Mouse (Mus musculus): ENCODE measurements around the gene Lrrc36. TPM values are rescaled to one million over a fixed set of nuclear protein-coding genes. Genes with fewer than 3 reads are reported as not detected.

The Lrrc36 gene
- not detected for polyA plus RNA-seq (2017; shearing (Covaris generic))

GRCm38 (mm10) chr8:105413391-105413790 lies at the start of gene Lrrc36, which contains the start of gene Kctd19:
TSS of gene Lrrc36 (plus strand) at chr8:105413571.
TSS of gene Kctd19 (minus strand) at chr8:105413502.

GRCm38 (mm10) chr8:105373032-105373431 lies 40.3 kb upstream of the Lrrc36 start, which contains the start of gene Plekhg4:
TSS of gene Plekhg4 (plus strand) at chr8:105373274.

GRCm38 (mm10) chr8:105471314-105472015 lies 58.1 kb downstream of the Lrrc36 start, which contains the start of gene Tppp3:
TSS of gene Tppp3 (minus strand) at chr8:105471526.

GRCm38 (mm10) chr8:105496439-105497180 lies 83.2 kb downstream of the Lrrc36 start, which contains the start of gene Zdhhc1:
TSS of gene Zdhhc1 (minus strand) at chr8:105496902.

Other genes starting within 250 kb of the Lrrc36 start
- gene Cbfb, start 242.9 kb upstream of the Lrrc36 start, polyA plus RNA-seq (2017; shearing (Covaris generic)), result 87.2 TPM
- 19.5 TPM for gene D230025D16Rik, start 188.4 kb upstream of the Lrrc36 start, polyA plus RNA-seq (2017; shearing (Covaris generic))
- gene B3gnt9, start 158.4 kb upstream of the Lrrc36 start, polyA plus RNA-seq (2017; shearing (Covaris generic)), result 0.48 TPM
- 41.6 TPM for gene Tradd, start 149.0 kb upstream of the Lrrc36 start, polyA plus RNA-seq (2017; shearing (Covaris generic))
- 12.7 TPM for gene Fbxl8, start 148.9 kb upstream of the Lrrc36 start, polyA plus RNA-seq (2017; shearing (Covaris generic))
- gene Hsf4, start 143.8 kb upstream of the Lrrc36 start, polyA plus RNA-seq (2017; shearing (Covaris generic)), result 0.60 TPM
- gene Nol3, start 137.4 kb upstream of the Lrrc36 start, polyA plus RNA-seq (2017; shearing (Covaris generic)), result not detected
- 2.6 TPM for gene 4931428F04Rik, start 123.7 kb upstream of the Lrrc36 start, polyA plus RNA-seq (2017; shearing (Covaris generic))
- gene Exoc3l, start 117.5 kb upstream of the Lrrc36 start, polyA plus RNA-seq (2017; shearing (Covaris generic)), result 3.5 TPM
- 138 TPM for gene E2f4, start 115.9 kb upstream of the Lrrc36 start, polyA plus RNA-seq (2017; shearing (Covaris generic))
- 5.7 TPM for gene Elmo3, start 108.0 kb upstream of the Lrrc36 start, polyA plus RNA-seq (2017; shearing (Covaris generic))
- gene Lrrc29, start 87.3 kb upstream of the Lrrc36 start, polyA plus RNA-seq (2017; shearing (Covaris generic)), result 0.20 TPM
- gene Tmem208, start 87.2 kb upstream of the Lrrc36 start, polyA plus RNA-seq (2017; shearing (Covaris generic)), result 51.8 TPM
- 0.50 TPM for gene Fhod1, start 65.6 kb upstream of the Lrrc36 start, polyA plus RNA-seq (2017; shearing (Covaris generic))
- 0.10 TPM for gene Slc9a5, start 64.7 kb upstream of the Lrrc36 start, polyA plus RNA-seq (2017; shearing (Covaris generic))
- gene Plekhg4, start 40.3 kb upstream of the Lrrc36 start, polyA plus RNA-seq (2017; shearing (Covaris generic)), result 0.89 TPM
- 0.29 TPM for gene Kctd19, start 69 bp upstream of the Lrrc36 start, polyA plus RNA-seq (2017; shearing (Covaris generic))
- 0.99 TPM for gene Tppp3, start 58.0 kb downstream of the Lrrc36 start, polyA plus RNA-seq (2017; shearing (Covaris generic))
- gene Zdhhc1, start 83.3 kb downstream of the Lrrc36 start, polyA plus RNA-seq (2017; shearing (Covaris generic)), result 5.9 TPM
- 0.96 TPM for gene Hsd11b2, start 105.2 kb downstream of the Lrrc36 start, polyA plus RNA-seq (2017; shearing (Covaris generic))
- gene Atp6v0d1, start 152.5 kb downstream of the Lrrc36 start, polyA plus RNA-seq (2017; shearing (Covaris generic)), result 62.3 TPM
- 11.9 TPM for gene Ripor1, start 191.7 kb downstream of the Lrrc36 start, polyA plus RNA-seq (2017; shearing (Covaris generic))
- gene Ctcf, start 223.0 kb downstream of the Lrrc36 start, polyA plus RNA-seq (2017; shearing (Covaris generic)), result 168 TPM
- not detected for gene Agrp, start 223.8 kb downstream of the Lrrc36 start, polyA plus RNA-seq (2017; shearing (Covaris generic))